Mouse (Mus musculus): Measurements from ENCODE around the gene Gm11559.
"Not testable (repeated sequence)": the region's sequence is repeated elsewhere in the genome, so short reads cannot be mapped to it uniquely, and the experiment has no call there.

Gene Gm11559

GRCm38 (mm10) chr11:99864176-99864575, at the start of gene Gm11559:
TSS of gene Gm11559 (plus strand) at chr11:99864476.
- not testable (repeated sequence) for DNase-seq (ENCODE audit: low spot score in 2 of 2)

- DNase-seq (ENCODE audit: low spot score in 2 of 2), result not testable (repeated sequence)
Measured at GRCm38 (mm10) chr11:99815566-99815965, 48.7 kb upstream of the Gm11559 start, which contains the start of gene Gm11564. TSS of gene Gm11564 (minus strand) at chr11:99815666.

DNA sequence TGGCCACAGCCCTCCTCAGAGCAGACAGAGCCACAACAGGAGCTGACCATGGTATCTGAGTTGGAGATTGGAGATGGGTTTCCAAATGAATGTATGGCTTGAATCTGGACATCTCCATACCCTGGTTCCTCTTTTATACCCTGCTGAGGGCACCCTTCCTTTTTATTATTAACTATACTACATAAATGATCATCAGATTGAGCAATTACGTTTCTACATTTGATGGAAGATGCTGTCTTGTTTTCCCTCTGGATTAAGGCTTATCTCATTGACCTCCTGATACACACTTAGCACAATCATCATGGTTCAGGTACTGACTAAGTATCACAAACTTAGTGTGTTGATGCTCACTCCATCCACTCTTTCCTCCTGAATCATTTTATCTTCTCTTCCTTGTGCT, 26.3 kb upstream of the Gm11559 start, which contains the start of gene 2300003K06Rik:
TSS of gene 2300003K06Rik (minus strand) at position 101 of the 400 bp plus-strand sequence.
- DNase-seq (ENCODE audit: low spot score in 2 of 2), result no peak

DNA sequence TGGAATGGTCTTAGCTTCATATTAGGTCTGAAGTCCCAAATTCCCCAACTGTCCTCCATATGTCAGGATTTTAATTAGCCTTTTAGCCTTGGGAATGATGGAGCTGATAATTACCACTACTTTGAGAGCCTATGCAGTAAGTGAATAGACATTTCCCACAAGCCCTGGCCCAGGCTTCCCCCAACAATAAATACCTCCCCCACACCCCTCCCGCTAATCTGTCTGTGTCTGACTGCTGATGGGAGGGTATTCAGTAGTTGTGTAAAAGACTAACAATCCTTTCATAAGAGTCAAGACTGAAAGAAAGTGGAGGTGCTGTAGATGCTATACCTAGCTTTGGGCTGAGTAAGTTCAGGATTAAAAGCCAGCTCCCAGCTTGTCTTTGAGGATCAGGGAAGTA, 22.1 kb upstream of the Gm11559 start:
- no peak for DNase-seq (ENCODE audit: low spot score in 2 of 2)

DNA sequence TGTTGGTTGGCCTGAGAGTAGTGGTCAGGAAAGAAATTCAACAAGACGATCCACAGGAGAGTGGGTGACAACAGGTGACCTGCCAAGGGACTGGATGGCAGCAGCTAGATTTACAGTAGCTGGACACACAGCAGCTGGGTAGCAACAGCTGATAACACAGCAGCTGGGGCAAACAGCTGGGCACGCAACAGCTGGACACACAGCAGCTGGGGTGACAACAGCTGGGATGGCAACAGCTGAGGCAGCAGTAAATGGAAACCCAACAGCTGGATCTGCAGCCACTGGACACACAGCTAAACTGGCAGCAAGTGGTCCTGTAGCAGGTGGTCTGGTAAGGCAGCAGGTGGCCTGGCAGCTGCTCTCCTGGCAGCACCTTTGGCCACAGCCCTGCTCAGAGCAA, 17.5 kb upstream of the Gm11559 start:
- DNase-seq (ENCODE audit: low spot score in 2 of 2), result no peak

DNA sequence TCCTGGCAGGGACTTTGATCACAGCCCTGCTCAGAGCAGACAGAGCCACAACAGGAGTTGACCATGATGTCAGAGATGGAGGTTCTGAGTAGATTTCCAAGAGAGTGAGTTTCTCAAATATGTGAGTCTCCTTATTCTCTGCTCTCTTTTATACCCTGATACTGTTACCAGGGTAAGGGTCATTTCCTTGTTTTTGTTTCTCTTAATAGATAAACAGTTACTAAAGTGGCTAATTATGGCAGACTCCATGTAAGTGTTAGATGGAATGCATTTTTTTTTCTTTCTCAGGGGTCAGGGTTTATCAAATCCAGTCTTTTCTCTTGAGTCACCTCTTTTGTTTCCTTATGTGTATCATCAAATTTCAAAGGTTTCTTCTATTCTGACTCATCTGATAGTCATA, 12.8 kb upstream of the Gm11559 start, which contains the start of gene Krtap4-16:
TSS of gene Krtap4-16 (minus strand) at position 101 of the 400 bp plus-strand sequence.
- DNase-seq (ENCODE audit: low spot score in 2 of 2), result no peak

DNA sequence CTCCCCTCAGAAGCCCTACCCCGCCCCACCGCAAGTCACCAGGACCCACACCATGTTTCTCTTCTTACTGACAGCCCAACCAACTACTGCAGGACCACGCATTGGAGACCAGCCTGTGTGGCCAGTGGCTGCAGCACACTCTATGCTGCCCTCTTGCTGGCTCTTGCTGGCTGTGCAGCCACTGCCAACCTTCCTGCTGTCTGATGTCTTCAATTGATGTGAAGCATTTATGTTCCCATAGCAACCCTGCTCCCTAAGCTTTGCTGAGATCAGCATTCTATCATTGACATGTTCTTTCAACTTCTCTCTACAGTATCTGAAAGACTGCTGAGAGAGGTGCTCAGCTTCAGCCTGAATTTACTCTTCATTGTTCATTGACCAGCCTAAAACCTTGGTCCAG, 10.2 kb upstream of the Gm11559 start:
- no peak for DNase-seq (ENCODE audit: low spot score in 2 of 2)

- no peak for DNase-seq (ENCODE audit: low spot score in 2 of 2)
Measured at GRCm38 (mm10) chr11:99857617-99858016, 6.7 kb upstream of the Gm11559 start, which contains the start of gene Gm11568. TSS of gene Gm11568 (plus strand) at chr11:99857917.

DNA sequence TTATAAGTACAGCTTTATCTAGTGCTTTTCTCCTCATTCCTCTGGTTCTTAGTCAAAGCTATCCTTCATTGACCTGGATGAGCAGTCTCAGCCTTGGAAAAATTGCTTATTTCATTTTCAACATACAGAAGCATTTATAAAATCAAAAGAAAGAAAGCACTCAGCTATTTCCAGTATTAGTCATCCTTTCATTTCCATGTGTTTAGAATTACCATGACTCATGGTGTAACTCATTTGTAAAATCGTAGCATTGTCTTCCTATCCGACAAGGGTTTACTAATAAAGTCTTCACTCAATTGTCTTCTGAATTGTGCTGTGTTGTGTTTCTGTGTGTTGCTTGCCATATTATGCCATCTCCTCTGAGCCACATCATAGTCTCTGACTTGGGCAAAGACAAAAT, 5.5 kb upstream of the Gm11559 start:
- peak in 1 of 2 experiments; percentile 4 for DNase-seq (ENCODE audit: low spot score in 2 of 2)

DNA sequence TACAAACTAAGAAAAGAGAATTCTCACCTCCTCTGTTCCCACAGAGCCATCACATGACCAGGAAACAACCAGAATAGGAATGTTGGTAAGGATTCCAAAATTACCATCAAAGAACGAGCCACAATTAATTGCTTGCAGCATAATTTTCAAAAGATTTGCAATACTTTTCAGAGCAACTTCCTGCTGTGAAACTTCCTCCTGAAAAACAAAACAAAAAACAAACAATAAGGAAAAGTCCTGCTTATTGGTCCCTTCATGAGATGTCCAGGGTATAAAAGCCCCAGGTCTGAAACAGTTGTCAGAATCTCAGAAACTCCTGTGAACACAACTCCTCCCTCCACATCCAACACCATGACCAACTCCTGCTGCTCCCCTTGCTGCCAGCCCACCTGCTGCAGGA, 8.8 kb downstream of the Gm11559 start, which contains the start of gene Krtap9-1:
TSS of gene Krtap9-1 (plus strand) at position 301 of the 400 bp plus-strand sequence.
- not testable (repeated sequence) for DNase-seq (ENCODE audit: low spot score in 2 of 2)

GRCm38 (mm10) chr11:99878887-99879286, 14.6 kb downstream of the Gm11559 start, which contains the start of gene Gm11567:
TSS of gene Gm11567 (plus strand) at chr11:99879187.
- not testable (repeated sequence) for DNase-seq (ENCODE audit: low spot score in 2 of 2)

- no peak for DNase-seq (ENCODE audit: low spot score in 2 of 2)
Measured at GRCm38 (mm10) chr11:99907620-99908019, 43.3 kb downstream of the Gm11559 start, which contains the start of gene Krtap31-1. TSS of gene Krtap31-1 (plus strand) at chr11:99907920.

GRCm38 (mm10) chr11:99914451-99914850, 50.2 kb downstream of the Gm11559 start, which contains the start of gene Gm11565:
TSS of gene Gm11565 (plus strand) at chr11:99914751.
- no peak for DNase-seq (ENCODE audit: low spot score in 2 of 2)
